Mouse (Mus musculus) spleen, adult 2 months (tissue): ENCODE data around the gene Traf7.

ENCODE experiments used
- CTCF ChIP-seq: fragments of 200-500 bp; IDR thresholded peaks from 2 replicates; pipeline ENCODE4 v1.5.1; 2011; ENCODE audit warnings: mild to moderate bottlenecking, inconsistent platforms; ENCODE audit not compliant: insufficient read depth, insufficient read length, insufficient replicate concordance; ENCODE audit errors: extremely low read depth
- POLR2A ChIP-seq: fragments of 200-500 bp; IDR thresholded peaks from 2 replicates; pipeline ENCODE4 v1.6.1; 2011; ENCODE audit warnings: low read depth, low read length, inconsistent platforms

DNA sequence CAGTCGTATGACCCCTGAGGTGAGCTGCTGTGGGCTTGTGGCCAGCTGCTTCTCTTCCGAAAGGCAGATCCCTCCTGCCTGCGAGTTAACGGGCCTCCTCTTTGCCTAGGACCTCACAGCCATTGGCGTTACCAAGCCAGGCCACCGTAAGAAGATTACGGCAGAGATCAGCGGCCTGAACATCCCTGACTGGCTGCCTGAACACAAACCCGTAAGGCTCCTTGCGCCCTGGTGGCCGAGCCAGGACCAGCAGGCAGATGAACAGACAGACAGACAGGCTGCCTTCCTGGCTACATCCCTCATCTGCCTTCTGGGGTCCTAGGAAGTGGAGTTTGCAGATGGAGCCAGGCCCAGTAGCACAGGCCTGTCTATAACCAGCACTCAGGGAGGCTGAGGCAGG lies 25.5 kb downstream of the Traf7 start:
- TF ChIP-seq CTCF: no peak
- TF ChIP-seq POLR2A: no peak
